Mouse (Mus musculus) embryo, embryonic 9.5 days (tissue): Measurements from ENCODE around the gene Tmem174.

ENCODE experiments used
- DNase-seq: peaks from one replicate; pipeline ENCODE4 v3.0.0-alpha.2; 2017; ENCODE audit errors: extremely low spot score

The Tmem174 gene

DNA sequence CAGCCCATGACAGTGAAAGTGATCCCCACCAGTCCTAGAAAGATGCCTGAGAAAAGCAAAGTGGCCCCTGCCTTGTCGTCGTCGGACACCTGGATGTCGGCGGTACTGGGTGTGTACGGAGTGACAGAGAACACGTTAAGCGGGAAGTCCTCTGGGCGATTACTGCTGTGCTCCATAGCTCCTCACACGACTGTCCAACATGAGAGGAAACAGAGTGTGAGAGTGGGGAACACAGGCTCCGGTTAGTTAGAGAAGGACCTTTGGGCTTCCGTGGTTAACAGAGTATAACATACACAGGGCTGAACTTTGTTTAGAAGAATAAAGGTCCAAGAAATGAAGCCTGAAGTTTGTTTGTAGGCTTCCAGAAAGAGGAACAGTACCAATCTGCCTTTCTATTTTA is at the start of gene Tmem174:
Gene Tmem174, minus strand, starts transcription at position 266 of the 400 bp plus-strand sequence.
- no peak for DNase-seq

DNA sequence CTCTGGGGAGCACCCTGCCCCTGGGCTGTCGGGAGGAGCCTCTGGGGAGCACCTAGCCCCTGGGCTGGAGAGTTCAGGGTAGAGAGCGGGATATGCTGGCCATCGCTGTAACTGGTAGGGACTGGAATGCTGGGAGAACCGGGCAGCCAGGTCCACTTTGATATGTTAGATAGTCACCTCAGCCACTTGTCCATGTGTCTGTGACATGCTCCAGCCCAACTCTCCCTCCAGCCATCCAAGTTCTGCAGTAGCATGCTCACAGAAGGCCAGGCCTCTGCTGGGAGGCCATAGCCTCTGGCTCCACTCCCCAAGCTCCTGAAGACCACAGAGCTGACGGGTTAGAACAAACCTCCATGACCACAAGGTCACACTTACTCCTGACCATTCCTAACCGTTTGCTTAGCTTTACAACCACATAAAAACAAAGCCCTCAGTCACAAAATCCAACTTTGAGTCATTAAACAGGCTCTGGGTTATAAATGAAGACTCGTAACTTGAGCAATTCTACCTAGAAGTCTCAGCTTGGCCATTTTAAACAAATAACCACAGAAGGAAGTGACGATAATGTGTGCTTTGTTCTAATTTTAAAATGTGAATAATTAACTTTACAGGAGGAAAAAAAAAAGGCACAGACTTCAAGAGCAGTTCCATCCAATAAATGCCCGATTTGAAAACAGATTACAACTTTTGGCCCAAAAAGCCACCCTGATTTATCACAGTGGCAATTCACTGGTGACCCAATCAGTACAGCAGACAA is 47.1 kb upstream of the Tmem174 start:
- no peak for DNase-seq

DNA sequence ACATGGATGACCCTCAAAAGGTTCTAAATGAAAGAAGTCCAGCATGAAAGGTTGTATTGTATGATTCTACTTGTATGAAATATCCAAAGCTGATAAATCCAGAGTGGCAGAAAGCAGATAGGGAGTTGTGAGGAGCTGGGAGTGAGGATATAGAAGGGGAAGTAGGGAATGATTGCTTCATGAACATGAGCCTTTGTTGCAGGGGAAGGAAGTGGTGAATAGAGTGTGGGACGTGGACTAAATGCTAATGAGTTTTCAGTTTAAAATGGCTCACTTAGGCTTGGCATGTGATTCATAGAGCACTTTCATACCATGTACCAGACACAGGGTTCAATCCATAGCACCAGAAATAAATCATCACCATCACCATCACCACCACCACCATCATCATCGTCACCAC is 46.2 kb upstream of the Tmem174 start:
- DNase-seq = no peak

DNA sequence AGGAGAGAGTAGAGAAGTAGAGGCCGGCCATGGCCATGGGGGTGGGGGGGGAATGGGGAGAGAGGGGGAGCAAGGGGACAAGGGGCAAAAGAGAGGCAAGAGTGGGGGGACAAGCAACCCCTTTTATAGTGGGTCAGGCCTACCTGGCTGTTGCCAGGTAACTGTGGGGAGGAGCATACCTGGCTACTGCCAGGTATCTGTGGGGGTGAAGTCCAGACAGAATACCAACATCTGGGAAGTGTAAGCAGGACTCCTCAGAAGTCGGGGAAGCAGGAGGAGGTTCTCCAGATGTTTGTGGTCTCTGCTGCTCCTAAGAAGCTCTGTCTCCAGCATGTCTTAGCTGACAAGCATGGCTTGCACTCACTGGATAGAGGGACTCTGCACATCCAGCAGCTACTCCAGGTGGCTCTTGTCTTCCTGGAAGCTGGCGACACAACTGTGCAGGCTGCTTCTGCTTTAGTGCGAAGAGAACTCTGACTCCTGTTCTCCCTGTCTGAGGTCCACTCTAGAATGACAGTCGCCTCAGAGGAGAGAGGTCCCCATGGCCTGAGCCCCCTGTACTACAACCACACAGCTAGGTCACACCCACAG is 43.4 kb upstream of the Tmem174 start:
- no peak for DNase-seq

DNA sequence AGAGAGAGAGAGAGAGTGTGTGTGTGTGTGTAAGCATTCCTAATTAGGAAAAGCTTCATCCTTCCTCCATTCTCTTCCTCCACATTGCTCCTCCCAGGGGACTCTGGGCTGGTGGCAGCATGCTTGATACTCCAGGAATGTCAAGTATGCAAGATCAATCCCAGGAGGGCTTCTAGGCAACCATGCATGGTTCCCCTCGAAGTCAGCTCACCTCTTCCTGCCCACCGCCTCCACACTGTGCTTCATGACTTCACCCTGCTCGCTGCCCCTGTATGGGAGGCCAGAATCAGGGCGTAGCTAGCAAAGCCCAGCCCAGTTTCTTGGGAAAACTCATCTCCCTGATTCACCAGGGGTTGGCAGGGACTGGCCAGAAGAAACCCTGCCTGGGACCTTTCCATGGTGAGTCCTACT is 42.4 kb upstream of the Tmem174 start:
- no peak for DNase-seq

DNA sequence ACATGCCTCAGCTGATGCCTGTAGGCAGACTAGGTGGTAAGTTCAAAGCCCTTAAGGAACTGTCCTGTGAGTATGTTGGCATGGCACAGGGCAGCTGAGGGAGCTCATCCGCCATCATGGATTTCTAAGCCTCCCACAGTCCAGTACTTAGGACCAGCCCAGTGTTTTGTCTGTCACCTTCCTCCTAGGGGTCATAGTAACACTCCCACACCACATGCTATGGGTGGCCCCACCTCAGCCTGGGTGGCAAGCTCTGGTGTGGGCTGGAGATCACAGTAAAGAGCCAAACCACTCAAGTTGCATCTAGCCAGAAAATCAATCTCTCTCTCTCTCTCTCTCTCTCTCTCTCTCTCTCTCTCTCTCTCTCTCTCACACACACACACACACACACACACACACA is 42.0 kb upstream of the Tmem174 start:
- no peak for DNase-seq

DNA sequence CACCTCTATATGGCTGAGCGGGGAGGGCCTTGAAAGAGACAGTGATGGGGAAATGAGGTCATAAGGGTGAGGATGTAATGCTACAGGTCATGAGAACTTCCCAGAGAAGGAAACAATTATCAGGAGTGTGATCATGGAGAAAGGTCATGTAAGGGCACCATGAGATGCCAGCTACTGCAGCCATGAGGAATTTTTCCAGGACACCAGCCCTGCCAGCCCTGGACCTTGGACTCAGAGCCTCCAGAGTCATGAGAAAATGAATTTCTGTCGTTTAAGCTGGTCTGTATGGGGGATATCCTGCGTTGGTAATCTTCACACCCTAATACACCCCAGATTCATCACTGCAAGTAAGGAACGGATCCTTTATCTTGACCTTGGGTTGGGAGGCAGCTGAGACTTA is 36.7 kb upstream of the Tmem174 start:
- no peak for DNase-seq

DNA sequence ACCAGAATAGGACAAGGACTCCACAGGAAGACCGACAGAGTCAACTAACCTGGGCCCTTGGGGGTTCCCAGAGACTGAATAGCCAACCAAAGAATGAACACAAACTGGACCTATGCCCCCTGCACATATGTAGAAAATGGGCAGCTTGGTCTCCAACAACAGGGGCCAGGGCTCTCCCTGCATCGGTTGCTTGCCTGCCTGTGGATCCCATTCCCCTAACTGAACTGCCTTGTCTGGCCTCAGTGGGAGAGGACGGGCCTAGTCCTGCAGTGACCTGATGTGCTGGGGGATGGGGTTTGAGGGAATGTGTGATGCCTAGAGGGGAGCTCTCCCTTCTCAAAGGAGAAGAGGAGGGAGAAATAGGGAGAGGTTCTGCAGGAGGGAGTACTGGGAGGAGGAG is 32.1 kb upstream of the Tmem174 start:
- DNase-seq = no peak

DNA sequence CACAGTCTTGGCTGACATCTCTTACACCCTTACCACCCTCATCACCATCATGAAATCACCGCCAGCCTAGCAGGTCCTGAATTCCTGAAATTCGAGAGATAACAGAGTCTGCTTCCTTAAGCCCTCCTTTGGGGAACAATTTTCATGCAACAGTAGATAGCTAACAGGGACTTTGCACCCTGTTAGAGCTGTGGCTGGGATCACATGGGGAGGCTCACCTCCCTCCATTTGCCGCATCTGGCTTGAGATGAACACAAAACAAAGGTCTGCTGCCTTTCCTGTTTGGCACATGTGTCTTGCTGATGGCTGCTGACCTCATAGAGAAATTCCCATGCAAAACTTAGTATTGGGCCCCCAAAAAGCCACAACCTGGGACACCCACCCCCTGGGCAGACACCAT is 30.1 kb upstream of the Tmem174 start:
- no peak for DNase-seq

DNA sequence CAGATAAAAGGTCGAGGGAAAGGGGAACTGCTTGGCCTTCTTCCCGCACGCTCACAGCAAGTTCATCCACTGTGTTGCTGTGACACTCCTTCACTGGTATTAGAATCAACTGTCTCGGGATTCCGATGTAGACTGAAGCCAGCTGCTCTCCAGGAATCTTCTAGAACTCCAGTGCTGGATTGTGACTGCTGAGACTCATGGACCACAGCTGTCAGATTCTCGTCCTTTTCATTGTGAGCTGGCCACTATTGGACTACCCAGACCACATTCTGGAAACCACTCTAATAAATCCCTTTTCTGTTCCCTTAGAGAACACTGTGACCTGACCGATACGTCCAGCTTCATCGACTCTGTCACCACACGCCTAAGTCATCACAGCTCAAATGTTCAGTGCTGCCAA is 28.0 kb upstream of the Tmem174 start:
- no peak for DNase-seq

DNA sequence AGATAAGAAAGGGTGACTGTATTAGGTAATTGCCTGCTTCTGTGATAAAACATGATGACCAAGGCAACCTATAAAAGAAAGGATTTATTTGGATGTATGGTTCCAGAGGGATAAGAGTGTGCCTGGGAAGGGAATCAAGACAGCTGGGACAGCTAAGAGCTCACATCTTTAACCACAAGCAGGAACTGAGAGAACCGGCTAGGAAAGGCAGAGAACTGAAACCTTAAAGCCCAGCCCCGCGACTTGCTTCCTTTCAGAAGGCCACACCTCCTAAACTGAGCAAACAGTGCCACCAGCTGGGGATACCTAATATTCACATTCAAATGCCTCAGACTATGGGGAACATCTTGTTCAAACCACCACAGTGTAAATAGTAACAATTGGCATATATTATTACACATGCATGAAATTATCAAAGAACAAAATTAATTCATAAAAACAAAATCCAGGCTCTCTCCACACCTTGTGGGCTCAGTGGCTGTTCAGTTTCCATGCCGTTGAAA is 25.0 kb upstream of the Tmem174 start:
- no peak for DNase-seq

DNA sequence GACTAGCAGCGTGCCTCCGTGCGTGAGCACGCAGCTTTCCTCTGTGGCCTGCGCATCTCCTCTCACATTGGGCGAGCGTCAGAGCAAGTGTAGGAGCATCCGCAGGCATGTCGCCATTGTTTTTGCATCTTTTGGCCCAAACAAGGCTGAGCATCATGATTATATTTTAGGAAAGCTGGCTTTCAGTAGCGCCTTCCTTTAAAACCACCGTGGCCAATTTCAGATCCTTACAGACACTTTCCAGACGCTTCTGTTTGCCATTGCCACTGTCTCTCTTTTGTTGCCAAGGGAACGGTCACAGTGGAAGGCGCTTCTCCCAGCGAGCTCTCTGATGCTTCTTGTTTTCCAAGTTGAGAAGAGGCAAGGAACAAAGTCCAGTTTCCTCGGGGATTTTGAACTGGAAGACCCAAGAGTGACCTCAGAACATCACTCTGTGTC is 18.8 kb upstream of the Tmem174 start:
- DNase-seq = no peak

DNA sequence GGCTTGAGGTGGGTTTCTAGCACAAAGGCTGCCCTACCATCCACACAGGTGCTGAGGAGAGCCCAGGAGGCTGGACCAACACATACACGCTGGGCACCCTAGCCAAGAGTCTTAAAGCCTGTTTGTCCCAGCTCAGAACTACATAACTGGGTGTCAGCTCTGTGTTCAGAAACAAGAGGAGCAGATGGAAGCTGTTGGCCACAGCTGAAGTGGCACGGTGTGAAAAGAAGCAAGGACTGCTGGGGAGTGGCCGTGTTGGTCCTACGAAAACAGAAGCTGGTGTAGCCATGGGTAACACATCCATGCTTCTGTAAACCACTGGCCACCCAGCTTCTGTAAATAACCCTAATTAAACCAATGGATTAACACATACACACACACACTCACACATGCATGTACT is 18.1 kb upstream of the Tmem174 start:
- DNase-seq = no peak

DNA sequence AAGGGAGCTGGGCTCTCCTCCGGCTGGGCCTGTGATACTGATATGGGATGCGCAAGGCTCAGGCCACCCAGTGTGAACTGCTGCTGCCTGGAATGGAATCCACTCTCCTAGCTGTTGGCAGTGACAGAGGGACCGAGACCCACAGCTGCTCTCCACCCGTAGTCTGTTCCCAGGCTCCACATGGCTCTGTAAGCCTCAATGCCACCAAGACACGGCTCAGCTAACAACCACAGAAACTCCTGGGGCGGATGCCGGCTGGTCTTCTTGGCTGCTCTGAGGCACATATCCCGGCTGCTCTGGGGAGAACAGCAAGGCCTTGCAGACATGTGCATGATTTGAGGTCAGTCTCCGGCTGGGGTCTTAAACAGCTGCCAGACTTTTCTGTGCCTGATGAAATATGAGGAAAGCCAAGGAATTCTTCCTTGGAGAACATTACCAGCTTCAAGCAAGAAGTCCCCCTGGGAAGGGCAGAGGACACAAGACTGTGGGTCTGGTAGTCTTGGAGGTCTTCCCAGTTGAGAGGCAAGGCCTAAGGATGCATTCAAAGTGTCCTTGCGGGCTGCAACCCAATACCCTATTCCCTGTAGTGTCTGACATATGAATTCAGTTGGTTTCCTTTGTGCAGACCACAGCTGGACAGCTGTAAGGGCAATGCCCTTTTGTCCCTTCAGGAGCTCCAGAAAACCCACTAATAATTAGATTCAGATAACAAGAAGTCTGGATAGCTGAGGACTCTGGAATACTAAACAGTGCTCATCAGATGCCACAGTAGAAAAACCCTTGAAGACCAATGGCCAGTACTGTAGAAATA is 17.1 kb upstream of the Tmem174 start:
- DNase-seq = no peak

DNA sequence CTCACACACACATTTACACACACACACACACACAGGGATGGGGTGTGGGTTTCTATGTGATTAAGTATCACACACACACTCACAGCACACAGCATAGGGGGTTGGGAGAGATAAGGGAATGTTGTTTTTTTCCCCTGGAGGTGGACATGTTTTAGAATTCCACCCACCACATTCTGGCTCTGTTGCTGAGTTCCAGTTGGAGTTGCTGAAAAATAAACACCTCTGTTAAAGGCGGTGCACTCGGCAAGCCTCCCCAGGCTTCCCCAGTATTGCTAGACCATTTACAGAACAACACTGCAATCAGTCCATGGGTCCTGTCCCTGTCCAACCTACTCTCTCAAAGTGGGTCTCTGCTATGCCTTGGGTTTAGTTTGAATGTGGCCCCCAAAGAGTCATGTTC is 15.0 kb upstream of the Tmem174 start:
- no peak for DNase-seq

DNA sequence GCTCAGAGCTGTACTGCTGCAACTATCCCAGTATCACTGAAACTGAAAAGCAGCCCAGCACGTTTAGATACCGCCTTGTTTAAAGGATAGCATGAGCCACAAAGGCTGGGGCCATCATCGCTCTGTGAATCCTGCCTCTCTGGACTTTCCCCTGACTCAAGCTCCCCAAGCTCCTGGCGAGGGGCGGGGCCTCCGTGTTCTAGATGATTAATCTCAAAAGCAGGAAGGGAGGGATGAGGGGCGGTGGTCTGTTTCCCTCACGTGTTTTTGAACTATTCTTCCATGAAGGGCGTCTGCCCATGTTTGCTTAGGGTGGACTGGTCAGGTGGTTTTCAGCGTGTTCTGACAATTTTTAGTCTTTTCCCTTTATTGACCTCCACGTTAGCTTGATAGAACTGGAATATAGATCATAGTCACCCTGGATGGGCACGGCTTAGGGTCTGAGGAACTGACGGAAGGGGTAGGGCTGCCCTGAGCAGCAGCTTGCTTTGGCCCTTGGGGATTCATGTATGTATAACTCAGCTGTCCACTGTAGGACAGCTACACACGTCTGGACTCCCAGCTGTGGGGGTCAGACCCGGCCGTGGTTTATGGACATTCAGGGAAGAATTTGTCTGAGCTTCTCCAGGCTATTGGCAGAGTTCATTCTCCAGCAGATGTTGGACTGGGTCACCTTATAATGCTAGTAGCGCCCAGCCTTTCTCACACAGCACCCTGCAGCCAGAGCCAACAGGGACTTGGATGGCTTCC is 14.2 kb upstream of the Tmem174 start:
- no peak for DNase-seq

DNA sequence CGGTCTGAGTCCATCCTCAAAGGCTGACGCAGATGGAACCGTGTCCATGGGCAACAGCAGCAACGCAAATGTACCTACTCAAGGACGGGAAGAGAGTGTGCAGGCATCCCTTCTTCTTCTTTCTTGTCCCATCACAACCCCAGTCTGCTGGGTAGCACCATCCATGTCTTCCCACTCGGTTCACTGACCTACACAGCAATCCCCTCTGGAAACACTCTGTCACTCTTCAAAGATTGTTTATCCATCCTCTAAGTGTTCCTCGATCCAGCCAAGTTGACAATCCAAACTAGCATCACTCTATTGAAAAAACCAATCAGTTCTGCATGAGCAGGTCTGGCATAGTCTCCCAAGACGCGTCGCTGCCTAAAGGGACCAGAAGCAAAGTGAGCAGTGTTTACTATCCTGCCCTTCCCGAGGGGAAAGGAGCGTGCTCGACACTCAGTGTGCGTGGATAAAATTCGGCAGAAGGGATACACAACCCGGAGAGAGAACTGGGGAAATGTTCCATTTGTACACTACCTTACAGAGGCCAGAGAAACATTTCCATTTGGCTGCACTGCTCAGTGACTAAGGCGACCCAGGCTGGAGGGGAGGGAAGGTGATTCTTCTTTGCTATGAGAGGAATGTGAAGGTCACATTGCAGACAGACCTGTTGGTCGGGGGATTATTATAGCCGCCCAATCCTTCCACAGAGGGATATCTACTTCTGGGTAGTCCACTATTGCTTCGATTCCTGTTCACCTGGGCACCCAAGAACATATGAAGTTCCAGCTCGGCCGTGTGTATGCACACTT is 10.8 kb upstream of the Tmem174 start:
- DNase-seq = no peak

DNA sequence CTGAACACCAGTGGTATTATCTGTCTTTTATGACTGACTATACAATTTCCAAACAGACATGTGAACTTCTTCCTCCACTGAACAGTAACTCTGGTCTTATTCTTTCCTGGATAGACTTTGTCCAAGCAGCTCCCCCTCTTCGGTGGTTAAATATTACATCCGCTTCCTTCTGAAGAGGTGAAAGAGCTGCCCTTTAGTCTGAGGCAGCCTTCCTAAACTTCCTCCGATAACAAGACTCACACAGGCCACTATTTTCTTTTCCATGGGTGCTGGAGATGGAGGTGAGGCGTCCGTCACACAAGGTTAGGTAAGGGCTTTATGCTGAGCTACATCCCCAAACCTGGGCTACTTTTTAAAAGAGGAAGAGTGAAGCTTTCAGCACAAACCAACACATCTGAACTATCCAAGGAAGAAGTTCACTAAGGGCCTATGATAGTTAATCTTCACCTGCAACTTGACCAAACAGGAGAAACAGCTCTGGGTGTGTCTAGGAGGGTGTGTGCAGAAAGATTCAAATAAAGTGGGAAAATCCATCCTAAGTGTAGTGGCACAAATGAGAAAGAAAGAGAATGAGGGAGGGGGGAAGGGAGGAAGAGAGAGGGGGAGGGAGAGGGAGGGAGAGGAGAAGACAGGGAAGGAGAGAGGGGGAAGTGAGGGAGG is 1.4 kb upstream of the Tmem174 start:
- no peak for DNase-seq

DNA sequence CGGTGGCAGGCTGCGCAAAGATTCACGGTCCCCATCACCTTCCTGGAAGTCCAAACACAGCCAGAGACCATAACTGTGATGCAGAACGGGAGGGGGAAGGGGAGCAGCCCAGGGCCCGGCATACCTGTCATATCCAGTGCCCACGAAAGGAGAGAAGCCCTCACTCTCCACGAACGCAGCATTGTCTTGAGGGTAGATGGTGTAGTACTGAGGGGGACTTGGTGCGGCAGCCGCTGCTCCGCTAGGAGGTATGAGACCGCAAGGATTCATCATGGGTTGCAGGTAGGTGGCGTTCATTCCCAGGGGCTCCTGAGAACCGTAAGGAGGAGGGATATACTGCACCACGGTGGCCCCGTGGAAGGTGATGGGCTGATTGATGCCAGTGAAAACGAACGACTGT is 639 bp downstream of the Tmem174 start:
- no peak for DNase-seq

DNA sequence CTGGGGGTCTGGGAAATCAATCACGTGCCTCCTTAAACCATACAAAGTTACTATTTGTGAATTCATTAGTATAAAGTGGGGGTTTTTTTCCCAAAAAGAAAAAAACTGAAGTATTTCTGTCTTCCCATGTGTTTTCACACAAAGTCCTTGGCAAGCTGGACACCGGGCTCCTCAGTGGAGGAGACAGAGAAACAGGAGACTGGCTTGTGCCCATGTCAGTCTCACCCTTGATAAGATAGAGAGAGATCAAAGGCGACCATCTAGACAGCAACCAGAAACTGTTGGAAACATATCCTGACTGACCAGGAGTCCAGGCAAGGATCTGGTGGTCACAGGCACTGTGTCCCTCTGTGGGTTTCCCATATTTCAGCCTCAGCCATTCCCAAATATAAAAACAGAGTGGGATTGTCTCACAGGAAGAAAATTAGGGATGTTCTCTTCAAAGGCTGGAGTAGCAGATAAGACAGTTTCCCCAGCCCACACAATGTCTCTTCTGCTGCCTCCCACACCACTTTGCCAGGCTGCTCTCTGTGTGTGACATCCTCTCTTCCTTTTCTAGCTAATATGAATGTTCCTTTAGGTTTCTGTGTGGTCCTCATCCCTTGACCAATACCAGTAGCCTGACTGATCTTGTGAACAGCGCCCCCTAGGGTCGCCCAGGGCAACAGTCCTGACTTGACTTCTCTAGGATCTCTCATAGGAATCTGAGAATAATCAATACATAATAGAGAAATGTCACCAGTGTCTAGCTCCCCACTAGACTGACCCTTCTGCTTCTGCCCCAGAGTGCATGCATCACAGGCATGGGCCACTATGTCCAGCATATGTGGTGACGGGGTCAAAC is 3.3 kb downstream of the Tmem174 start:
- no peak for DNase-seq
